Mouse (Mus musculus) thymus, adult 18-20 months (tissue): Measurements from ENCODE around the gene Disc1.

Experiments used
- DNase-seq, 2 experiments: peaks; one replicate each; pipeline ENCODE4 v3.0.0; 2022; ENCODE audit warnings: mixed read lengths in 2 of 2

Disc1 gene

DNA sequence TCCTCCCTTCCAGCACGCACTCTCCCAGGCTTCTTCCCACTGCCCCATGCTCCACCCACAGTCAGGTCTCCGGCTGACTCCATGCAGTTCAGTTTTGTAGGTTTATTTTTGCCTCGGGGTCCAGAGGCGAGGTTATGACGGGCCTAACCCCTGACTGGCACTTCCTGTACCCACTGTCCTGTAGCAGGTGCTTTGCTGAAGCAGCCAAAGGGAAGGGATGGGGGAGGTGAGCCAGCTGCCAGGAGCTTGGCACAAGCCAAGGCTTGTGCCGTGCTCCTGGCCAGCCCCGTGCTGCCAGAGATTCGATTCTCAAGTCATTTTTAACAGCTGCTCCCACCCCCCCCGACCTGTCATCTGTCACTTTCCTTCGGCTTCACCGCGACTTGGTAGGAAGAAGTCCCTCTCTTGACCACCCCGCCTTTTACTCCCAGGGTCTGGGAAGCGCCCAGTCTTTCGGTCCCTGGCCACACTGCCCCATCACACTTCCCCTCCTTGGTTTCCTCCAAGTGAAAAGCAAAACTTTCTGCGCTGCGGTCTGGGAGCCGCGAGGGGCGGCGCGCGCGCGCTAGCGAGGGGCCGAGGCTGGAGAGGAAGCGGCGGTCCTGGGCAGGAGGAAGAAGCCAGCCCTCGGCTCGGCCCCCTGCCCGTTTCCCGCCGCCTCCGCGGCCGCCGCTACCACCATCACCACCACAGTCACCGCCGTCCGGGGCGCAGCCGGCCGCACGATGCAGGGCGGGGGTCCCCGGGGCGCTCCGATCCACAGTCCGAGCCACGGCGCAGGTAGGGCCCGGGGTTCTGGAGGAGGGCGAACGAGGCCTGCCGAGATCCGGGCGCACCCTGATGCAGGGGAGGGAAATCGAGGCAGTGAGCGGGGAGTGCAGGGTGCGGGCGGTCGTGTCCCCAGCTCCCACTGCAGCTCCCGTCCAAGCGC is at the start of gene Disc1:
Gene Disc1 (plus strand): TSS at position 691 of the 931 bp plus-strand sequence.
- no peak for DNase-seq

DNA sequence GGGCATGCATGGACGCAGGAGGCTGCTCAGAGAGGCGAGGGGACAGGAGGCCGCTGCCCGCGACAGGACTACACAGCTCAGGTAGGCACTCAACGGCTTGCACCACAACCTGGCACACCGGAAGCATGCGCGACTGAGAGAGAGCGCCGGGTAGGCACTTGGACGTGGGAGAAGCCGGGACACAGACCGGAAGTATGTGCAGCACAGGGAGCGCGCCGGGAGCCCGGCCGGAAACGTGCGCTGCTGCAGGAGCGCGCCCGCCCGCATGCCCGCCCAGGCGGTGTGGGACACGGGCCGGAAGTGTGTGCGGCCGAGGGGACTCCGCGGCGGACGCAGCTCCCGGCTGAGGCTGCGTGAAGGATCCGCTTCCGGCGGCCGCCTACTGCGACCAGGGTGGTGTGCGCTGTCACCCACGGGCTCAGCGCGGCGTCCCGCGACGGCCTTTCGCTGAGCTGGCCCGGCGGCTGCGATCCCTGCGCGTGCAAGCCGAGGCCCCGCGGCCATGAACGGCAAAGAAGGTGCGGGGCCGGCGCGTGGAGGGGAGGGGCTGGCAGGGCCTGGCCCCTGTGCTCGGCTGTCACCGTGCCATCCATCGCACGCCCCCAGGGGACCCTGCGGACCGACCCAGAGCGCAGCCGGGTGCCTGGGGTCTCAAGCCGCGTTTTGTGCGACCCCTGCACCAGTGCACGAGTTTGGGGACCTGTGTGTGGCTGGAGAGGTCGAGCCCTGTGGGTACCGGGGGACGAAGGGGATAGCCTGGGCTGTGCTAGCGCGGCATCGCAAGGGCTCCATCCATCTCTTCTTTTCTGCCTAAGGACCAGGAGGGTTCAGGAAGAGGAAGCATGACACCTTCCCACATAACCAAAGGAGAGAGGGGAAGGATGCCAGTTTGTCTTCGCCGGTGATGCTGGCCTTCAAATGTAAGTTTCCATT is 41.0 kb upstream of the Disc1 start, which contains the start of gene Tsnax:
Gene Tsnax (plus strand): TSS at position 303 of the 933 bp plus-strand sequence.
- DNase-seq, result peak; percentile 81 to 83

DNA sequence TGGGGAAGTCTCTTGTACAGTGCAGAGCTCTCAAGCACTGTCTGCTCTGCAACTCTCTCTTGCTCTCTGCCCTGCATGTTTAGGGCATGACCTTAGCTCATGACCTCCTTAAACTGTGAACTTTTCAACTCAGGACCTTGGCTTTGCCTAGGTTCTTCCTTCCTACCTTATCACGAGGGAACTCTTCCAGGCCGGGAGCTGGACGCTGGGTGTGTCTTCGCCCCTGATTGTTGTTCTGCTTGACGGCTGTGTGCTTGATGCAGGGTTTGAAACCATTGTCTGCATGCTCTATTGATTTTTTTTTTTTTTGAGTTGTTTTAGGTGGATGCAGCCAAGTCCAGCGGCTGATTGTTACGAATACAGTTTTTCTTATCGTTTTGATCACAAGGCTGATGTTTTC is 29.9 kb upstream of the Disc1 start:
- no peak for DNase-seq

DNA sequence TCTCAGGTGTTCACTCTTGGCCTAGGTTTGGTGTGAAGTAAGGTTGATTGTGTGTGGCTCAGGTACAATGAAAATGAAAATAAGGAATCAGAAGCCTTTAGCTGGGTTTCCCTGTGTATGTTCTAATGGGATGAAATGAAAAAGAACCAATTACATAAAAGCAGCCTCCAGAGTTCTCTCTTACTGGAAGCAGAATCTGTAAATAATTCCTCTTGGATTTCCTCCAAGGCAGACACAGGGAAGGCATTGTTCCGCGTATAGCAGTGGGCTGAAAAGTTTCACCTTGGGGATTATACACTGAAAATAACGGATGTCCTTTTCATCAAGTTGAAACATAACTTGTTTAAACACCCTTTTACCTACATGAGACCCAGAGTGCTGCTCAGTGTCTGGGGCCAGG is 26.8 kb upstream of the Disc1 start:
- DNase-seq, result no peak

DNA sequence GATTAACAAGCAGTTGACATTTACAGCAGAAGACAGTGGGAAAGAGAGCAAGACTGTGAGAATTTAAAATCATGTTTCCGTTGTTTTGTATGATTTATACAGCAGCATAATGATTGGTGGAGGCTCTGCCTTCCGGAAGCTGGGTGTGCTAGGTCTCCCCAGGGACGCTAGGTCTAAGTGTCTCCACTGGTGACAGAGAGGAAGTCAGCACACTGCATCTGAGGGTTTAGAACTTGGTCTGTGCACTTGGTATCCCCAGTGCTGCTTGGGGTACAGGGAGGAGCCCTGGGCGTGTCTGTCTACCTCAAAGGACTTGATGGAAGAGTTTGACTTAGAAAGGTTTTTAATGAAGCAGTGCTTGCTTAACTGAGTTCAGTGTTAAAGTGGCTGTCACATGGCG is 25.2 kb upstream of the Disc1 start:
- DNase-seq, result no peak

DNA sequence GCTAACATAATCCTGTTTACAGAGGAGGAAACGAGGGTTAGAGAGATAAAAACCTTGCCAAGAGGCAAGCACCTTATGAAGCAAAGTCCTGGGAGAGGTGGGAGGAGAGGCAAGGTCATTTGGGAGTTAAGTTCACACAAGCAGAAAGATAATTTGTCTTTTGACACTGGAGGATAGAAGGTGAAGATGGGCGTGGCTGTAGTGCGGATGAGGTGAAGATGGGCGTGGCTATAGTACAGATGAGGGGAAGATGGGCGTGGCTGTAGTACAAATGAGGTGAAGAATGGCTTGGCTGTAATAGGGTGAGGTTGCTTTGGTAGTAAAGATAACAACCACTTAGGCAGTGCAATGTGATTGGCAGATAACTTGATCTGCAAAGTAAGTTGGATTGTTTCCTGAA is 22.7 kb upstream of the Disc1 start:
- DNase-seq, result no peak

DNA sequence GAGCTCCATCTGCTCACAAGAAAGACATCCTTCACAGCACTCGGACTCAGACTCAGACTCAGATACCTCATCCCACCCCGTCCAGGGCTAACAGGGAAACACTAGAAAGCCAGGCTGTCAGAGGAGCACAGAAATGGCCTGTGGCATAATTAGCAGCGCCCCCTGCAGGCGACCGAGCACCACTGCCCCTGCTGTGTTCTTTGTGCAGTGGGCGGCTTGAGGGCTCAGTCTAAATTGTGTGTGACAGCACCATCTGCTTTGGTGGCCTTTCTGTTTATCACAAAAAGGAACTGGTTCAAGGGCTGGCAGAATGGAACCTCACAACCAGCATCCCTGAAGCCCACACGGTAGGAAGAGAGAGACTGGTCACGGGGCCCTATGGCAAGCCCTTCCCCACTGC is 19.3 kb upstream of the Disc1 start:
- DNase-seq, result peak; percentile 21 to 33

DNA sequence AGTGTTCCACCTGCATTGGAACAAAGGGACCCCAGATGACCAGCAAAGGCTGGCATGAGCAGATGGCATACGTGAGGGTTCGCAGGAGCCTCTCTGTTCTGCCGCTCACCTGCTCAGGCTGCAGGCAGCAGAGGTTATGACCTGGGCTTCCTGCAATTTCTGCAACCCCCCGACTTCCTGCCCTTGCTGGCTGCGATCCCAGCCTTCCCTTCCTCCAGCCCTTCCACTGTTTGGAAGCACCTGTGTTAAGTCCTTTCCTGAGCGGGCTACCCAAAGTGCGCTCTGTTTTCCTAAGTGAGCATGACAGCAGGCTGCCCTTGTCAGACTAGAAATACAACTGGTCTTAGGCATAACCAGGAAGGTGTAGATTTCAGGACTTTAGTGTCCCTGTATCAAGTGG is 16.9 kb upstream of the Disc1 start:
- DNase-seq, result no peak

DNA sequence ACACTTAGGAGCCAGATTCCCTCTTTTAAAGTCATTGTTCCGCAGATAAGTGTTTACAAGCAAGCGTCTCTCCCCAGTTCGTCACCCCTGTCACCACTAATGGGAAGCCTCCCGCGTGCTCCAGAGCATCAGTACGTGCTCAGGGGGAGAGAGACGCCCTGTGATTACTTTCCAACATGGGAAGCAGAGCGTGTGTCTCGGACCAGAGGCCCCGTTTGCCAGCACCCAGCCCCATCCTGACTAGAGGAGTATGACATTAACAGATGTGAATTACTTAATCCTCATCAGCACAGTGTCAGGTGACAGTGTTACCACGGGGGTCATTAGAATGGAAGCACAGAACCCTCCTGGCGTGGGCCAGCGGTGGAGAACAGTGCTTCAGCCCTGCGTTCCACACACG is 15.3 kb upstream of the Disc1 start:
- DNase-seq, result no peak

DNA sequence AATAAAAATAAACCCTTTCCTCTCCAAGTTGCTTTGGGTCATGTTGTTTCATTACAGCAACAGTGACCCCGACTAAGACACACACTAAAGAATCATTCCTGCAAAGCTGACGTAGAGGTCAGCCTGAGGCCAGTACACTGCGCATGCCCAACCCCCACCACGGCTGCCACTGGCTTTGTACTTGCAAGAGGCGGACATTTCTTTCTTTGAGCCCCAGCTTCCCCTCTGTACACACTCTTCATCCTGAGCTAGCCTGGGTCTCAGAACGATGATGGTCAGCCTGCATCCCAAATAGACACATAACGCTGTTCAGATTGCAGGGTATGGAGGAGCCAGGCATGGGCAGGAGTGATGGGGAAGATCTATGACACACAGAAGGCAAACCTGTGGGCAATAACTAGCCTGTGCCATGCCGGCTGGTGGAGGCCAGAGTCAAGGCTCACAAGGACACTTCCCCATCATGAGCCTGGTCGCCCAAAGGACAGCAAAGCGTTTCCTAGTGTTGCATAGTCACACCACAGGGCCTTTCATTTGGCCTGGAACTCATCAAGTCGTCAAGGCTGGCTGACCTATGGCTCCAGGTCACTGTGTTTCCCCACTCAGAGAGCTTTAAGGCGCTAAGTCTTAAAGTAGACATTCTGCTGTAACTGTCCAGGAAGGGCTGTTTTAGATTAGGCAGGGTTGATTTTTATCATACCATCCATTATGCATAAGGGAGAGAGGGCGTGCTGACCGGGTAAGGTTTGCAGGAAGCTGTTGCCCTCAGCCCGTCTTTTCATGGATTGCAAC is 13.2 kb upstream of the Disc1 start:
- no peak for DNase-seq

DNA sequence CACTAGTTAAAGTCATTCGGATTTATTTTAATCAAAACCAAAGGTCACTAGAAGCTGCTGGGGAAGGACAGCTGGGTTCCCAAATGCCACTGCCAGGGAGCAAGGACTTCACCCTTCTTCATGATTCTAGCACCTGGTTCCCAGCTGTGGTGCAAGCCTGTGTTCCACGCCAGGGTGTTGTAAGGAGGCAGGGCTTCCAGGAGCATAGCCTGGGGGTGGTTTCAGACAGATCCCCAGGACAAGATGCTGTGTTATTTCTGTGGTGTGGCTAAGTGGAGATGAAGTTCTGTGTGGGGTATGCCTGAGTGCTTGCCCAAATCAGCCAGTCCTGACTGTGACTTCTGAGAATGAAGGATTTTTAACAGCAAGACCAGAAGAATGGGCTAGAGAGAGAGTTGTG is 12.5 kb upstream of the Disc1 start:
- DNase-seq, result no peak

DNA sequence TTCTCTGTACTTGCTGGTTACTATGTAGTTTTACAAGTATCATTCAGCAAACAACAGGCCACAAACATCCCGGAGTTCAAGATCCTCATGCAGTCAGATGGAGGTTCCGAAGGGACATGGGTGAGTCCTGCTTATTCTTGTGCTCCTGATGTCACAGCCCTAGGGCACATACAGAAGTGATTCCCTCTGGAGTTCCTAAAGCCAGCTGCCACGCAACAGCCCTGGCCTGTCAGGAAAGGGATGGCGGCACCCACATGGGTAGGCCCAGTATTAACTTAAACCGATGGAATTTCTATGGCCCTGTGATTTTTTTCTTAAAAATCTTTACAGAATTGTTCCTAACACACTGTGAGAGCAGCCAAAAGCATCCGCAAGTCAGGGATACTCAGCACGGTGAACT is 10.6 kb upstream of the Disc1 start:
- DNase-seq, result no peak

DNA sequence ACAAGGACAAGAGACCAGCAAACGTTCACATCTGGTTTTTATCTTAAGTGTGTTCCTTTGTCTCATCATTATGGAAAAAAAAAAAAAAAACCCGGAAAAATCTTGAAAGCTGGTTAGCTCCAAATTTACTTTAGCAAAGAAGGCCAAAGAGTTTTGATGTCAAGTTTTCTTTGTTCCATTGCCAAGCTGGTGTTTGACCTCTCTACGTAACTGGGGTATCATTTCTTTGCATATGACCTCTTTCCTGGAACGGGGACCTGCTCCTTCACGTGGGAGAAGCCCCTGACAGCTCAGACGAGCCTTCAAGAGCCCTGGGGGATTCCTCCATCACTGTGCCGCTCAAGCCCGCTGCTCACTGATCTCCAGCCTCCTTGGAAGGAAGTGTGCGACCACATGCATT is 10.1 kb upstream of the Disc1 start:
- DNase-seq, result no peak

DNA sequence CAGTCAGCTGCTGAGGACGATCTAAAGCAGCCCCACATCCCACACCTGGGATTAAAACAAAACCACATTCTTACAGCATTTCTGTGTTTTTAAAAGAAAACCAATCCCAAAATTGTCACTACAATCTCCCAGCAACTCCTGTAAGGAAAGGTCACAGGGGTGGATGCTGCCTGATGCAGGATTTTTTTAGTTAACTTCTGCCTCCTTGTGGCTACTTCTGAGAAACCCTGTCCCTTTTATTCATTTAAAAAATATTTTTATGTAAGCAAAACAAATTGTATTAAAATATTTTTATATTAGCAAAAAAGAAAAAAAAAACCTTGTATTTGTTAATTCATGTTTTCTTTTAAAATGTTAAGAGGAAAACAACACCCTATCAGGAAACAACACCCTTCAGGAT is 8.2 kb upstream of the Disc1 start:
- no peak for DNase-seq

DNA sequence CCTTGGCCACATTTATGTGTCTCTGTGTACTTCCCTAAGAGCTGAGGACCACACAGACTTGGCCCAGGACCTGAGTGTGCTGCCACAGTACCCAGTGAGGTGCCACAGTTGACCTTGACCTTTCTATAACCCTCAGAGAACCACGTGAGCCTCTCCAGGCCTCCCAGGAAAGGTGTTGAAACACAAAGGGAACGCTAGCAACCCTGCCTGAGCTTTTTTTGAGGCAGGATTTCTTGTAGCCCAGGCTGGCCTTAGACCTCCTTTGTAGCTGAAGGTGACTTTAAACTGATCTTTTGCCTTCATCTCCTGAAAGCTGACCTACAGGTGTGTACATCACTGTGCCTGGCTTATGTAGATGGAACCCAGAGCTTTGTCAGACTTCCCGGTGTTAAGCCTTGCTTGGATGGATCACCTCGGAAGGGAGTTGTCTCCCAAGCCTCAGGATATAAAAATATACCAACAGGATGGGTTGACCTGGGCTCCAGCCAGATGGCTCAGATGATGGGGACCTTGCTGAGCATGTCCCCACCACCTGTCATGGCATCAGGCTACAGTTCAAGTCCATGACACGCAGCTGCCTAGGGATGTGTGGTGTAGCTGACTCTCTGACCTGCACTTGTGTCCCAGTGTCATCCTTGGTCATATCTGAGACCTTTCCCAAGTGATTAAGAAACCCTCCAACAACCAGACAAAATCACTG is 4.8 kb upstream of the Disc1 start:
- no peak for DNase-seq

DNA sequence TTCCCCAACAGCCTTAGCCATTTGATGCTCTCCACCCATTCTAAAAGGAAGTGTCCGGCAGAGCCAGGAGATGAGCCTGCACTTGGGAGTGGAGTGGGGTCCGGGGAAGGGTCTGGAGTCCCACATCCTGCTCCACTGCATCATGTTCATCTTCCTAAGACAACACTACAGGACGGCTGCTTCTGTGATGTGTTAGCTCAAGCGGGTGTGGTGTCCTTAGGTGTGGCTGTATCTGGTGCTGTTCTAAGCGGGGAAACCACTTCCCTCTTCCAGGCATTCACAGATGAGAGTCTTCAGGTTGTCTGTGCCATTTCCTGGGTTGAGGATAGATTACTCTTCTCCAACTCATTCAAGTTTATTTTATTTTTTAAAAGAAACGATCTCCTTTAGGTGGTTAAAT is 4.2 kb upstream of the Disc1 start:
- no peak for DNase-seq

DNA sequence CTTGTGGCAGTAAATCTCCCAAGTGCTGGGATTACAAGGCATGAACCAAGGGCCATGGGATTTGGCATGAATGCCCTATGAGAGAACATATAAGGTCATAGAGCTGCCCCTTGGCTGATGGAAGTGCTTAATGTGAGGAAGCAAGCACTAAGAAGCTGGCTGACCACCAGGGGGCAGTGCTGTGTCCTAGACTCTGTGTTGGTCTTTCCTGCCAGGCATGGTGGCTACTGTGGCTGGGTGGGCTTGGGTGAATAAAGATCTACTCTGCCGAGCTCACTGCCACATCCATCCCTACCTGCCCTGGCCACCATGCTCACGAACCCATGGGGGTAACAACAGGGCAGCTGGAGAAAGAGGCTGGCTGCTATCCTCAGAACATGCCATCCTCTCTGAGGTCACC is 2.0 kb upstream of the Disc1 start:
- DNase-seq, result peak; percentile 24 to 30

DNA sequence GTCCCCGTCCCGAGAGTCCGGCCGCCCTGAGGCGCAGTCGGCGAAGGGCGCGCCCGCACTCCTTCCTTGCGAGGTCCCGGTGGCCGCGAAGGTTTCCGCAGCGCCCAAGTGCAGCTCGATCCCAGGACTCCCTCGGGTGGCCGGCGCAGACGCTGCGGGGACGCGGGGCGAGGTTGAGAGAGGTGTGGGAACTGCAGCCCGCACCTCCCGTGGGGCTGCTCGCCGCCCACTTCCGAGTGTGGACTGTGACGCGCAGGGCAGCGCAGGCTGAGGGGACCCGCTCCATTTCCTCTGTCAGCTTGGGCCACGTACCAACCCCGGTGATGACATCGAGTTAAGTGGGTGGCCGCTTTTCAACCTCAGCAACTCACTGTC is 428 bp downstream of the Disc1 start:
- DNase-seq, result no peak

DNA sequence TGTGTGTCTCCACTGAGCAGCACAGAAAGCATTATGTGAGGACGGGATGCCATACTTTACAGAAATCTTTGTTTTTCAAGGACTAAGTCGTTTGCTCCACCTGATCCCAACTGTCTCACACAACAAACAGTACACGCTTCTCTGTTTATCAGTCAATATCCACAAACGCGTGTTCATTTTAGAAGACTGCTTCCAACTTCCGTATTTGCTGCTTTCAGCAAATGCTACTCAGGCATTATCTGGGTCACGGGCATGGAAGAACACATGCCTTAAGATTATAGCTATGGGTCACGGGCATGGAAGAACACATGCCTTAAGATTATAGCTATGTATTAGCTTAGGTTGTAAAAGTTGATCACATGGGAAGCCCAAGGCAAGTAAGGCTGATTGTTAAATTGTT is 6.9 kb downstream of the Disc1 start:
- no peak for DNase-seq

DNA sequence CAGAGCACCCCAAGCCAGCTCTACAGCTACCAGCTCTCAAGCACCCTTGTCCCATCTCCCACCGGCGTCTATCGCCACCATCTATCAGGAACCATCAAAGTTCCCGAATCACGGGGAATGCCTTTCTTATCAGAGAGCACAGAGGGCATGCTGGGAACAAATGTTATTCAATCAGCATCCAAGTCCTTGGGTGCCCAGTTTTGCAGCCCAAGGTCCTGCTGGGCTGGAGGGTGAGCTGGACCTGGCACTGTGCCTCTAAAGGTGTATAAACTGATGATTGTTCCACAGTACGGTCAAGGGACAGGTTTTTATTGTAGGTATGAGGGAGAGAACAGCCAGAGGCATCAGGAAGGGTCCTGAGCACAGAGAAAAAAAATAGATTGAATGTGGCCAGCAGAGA is 11.6 kb downstream of the Disc1 start:
- no peak for DNase-seq

DNA sequence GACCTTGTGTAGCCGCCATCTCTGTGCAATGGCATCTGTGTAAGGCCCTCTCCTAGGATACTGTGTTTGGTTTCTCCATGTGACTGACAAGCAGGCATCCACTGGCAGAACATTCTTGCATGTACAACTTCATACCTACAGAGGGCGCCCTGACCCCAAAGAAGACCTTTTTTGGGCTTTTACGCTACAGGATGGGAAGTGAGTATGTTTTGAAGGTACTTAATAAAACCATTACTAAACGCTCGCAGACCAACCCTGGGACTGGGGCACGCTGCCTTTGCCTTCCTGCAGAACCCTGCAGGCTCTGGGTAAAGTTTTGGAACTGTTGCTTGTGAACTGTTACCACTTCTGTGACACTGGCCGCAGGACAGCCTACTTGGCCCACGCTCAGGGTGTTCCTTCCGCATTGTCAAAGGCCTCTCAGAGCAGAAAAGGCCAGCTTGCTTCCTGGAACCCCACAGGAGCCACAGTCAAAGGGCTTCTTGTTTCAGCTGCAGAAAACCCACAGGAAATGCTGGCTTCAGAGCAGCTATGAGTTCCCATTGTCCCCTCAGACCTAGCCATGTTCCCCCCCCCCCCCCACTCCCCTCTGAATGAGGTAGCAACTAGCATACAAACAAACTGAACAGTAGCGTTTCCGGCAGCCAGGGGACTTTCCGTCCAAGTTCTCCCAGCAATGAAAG is 13.1 kb downstream of the Disc1 start:
- peak; percentile 49 to 75 for DNase-seq

DNA sequence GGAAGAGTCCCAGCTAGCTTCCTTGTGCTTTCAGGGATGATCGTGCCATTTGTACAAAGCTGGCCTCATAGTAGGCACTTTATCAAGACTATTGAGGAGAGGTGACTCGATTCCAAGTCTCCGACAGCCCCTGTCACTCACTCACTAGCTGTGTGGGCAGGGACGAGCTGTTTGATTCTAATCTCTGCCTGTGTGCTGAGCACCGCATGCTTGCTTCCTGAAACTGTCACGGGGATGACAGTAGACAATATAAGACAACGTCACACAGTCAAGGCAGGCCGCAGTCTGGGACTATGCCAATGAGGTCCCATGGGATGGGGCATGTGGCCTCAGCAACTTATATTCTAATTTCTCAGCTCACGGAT is 13.6 kb downstream of the Disc1 start:
- DNase-seq, result peak; percentile 25 to 47
